Mouse (Mus musculus) activated CD4-positive, CD25-positive, alpha-beta regulatory T cell, adult 4 months (primary cell): ENCODE measurements at regions not wholly inside any gene's neighbourhood (a gene's known extent, or its start where the extent isn't known, plus 50 kb on each side); places are given as distances from the start of the nearest gene placed in this dataset.

Experiments
- ATAC-seq: one replicate; pipeline ENCODE4 v1.8.0; 2017

DNA sequence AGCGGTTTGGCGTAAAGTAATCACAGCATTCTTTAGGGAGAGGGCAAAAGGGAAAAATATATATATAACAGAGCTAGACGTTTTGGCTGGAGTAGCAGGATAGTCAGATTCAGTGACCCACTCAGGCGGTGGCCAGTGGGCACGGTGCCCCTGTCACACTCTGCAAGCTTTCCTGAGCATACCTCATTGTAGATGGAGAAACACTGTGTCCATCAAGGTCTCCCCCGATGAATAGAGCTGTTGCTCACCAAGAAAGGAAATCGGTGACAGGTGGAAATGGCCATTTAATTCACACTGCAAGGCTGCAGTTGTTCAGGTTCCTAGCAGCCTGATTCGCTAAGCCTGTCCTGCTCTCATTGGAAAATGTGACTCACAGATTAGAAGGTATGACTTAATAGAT is 365.1 kb upstream of the Auts2 start:
- ATAC-seq: no peak

- no peak for ATAC-seq
Observed at GRCm38 (mm10) chr5:132892591-132892990, 349.4 kb upstream of the Auts2 start.

- no peak for ATAC-seq
Observed at GRCm38 (mm10) chr5:132884130-132884529, 341.0 kb upstream of the Auts2 start.

- no peak for ATAC-seq
Observed at GRCm38 (mm10) chr5:132882291-132882690, 339.1 kb upstream of the Auts2 start.

DNA sequence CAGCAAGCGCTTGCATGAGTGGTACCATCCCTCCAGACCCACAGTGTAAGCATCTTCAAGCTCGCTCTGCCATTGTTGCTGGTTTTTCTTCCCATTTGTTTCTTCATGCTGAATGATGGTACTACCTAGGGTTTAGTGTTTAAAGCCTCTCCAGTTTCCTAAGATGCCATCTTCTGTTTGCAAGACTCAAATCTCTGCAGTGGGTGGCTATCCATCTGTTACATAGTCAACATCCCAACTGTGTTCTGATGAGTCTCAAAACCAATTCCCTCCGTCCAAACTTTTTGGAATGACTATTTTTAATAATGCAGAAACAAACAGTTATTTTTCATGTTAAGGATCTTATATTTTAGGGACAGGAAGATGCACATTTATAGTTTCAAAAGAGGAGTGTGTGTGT is 338.0 kb upstream of the Auts2 start:
- ATAC-seq: no peak

DNA sequence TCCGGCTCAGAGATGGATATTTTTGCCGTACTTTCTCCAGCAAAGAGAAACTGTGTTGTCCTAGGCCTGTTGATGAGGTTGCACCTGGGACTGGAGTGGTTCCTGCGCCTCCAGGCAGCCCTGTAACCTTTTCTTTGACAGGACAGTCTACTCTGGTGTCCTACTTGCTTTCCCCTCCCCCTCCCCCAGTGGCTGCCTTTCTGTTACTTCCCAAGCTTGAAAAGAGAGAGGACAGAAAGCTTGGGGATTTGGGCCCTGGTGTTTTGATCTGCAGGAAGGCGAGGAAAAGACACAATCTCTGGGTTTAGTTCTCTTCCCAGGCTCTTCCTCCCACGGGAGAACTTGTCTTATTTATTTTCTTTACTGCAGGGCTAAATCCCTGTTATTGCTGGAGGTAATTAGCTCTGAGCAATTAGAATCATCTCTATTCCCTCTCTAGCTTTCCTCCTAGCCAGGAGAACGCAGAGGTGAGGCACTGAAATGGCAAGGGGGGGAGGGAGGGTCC is 333.2 kb upstream of the Auts2 start:
- no peak for ATAC-seq

DNA sequence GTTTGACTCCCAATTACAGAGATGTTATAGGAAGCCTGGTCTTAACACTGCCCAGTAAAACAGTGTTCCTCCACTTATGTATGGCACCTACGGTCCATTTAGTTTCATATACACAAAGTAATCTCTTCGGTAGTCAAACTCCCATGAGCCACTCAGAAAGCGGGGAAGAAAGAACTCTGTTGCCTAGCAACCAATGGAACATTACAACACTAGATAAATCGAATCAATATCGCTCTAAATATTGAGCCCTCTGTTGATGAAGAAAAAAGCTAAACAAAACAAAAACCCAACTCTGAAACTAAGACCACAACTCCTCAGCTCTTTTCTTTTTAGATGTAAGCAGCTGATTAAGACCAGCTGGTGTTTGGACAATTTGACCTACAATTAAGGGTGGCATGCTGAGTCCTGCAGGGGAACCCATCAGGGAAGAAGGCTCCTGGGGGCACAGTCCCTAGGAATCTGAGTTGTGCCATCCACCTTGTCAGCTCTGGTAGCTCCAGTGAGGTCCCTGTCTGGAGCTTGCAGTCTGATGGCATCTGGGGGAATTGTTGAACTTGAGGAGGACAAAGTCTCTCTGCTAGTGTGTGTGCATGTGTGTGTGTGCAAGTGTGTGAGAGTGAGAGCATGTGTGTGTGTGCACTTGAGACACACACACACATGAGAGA is 315.8 kb upstream of the Auts2 start:
- no peak for ATAC-seq

DNA sequence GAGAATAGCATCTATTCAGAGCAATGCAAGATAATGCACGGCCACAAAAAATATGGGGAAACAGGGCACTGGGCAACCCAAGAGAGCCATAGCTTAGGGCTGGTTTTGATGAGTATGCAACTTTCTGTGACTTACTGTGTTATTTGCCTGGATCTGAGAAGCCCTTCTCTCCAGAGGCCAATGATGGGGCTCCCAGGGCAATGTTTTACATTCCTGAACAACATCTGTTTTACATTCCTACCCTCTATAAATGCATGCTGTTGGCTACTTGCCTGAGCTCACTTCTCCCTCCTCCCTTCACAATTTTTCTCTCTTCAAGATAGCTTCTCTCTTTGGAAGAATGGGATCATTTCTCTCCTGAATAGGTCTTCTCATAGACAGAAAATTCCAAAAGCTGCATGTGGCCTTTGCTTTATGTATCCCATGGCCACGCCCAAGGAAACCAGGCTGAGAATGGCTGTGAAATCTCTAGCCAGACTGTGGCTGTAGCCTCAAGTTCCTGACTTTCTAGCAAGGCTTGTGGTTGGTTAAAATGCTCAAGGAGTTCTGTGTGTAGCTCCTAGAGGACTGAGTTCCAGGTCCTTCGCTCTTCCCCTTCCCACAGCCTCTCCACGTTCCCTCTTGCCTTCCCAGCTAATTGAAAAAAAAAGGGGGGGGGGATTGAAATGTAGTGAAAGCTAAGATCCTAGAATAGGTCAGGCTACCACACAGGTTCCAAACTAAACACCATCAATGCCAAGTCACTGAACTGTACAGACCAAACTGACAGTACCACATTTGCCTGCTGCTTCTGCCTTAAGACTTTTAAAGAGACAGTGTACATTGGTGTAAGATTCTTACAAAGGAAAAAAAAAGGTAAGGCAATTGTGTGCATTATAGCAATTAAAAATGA is 312.7 kb upstream of the Auts2 start:
- no peak for ATAC-seq

- no peak for ATAC-seq
Observed at GRCm38 (mm10) chr5:132850770-132851169, 307.6 kb upstream of the Auts2 start.

GRCm38 (mm10) chr5:132848086-132848485 is 304.9 kb upstream of the Auts2 start:
- ATAC-seq: no peak

DNA sequence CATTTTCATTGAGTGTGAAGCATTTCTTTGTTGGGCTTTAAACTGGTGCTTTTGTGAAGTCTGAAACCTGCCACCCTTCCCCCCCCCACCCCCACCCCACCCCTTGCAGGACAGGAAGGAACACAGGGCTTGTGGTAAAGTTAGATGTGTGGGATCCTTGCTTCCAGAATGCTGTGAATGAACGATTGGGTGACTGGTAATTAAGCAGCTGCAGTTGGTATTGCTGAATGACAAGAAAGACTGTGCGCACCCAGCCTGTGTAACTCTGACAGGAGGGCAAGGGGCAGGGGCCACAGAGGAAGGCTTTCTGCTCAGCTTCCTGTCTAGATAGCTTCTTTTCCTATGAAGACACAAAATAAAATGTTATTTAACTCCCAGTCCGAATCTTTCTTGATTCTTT is 300.1 kb upstream of the Auts2 start:
- no peak for ATAC-seq

DNA sequence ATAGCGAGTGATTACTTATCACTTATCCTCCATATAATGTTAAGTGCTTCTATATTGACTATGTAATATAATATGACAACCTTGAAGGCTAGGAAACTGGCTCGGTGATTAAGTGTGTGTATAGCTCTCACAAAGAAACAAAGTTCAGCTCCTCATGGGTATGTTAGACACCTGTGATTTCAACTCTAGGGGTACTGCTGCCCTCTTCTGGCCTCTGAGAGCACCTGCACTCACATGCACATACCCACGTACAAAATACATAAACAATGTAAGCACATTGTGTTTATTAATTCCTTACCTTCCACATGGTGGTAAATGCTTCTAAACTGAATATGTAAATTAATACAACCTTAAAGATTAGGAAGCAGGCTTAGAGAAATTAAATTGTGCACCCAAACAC is 298.6 kb upstream of the Auts2 start:
- ATAC-seq: no peak

DNA sequence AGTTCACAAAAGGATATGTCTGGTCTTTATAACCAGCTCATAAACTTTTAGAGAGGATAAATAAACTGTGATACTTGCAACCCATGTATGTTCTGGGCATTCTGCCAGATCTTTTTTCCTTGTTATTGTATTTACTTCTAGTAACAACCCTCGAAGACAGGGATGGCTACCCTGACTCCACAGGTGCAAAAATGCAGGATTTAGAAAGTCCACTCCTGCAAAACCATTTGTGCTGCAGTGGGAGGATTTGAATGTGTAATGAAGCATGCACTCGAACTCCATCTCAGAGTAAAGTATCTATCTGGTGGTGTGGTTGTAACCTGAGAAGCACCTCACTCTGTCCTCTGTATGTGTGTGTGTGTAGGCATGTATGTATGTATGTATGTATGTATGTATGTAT is 294.3 kb upstream of the Auts2 start:
- no peak for ATAC-seq

GRCm38 (mm10) chr5:132828993-132829392 is 285.8 kb upstream of the Auts2 start:
- ATAC-seq: no peak

DNA sequence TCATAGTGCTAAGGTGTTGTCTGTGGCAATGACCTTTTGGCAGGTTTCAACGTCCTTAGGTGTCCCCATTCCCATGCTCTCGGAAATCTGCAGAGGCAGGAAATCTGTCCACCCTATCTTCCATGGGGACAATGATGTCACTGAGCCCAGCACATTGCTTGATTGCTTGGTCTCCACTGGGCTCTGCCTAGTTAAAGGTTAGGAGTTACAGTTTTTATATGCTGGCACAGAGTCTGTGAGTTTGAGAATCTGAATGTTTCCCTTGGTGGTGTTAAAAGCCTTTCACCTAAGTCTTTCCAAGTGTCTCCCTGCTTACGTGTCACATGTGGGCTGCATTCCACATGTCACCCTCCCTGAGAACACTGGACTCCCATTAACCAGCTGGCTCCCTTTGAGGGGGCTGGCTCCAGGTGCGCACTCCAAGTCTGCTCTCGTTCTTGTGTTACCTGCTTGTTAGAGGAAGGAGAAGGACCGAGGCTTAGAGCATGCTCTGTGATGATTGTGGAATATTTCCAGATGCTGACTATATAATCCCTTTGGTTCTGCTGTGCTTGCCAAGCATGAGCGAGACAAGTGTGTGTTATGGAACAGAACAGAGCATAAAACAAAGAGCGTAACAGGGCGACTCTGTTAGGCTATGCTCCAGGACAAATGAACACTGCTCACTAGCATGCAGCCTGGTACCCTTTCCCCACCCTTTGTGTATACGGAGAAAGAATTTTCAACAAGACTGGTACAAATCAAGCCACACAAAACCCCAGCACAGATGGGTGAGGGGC is 284.6 kb upstream of the Auts2 start:
- no peak for ATAC-seq

DNA sequence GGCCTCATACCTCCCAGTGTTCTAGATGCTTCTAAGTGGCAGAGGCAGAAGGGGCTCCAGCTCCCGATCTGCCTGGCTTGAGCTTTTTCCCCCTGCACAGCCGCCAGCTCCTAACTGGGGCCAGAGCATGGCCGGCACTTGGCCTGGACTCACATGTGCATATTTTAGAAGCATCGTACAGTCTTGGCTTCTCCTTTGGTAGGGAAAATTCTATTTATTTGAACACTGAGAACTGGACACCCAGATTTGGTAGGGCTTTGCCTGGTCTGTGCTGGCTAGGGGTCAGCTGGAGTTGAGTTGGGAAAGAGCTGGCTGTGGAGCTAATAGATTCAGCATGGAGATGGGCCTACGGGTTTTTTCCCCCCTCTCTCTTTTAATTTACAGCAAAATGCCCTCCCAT is 282.9 kb upstream of the Auts2 start:
- no peak for ATAC-seq

GRCm38 (mm10) chr5:132817665-132818064 is 274.5 kb upstream of the Auts2 start:
- ATAC-seq: no peak

DNA sequence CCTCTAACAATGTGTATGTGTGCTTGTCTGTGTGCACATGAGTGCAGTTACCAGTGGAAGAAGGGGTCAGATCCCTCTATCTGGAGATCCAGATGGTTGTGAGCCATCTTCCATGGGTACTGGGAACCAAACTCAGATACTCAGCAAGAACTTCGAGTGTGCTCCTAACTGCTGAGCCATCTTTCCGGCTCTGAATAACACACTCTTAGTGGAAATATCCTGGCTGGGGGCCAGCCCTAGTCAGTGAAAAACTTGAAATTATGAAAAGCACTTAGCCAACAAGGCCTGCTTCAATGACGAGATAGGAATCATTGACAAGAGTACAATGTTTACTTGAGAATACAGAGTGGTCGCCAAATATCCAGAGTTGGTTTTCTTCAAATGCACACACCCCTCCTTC is 266.0 kb upstream of the Auts2 start:
- no peak for ATAC-seq

DNA sequence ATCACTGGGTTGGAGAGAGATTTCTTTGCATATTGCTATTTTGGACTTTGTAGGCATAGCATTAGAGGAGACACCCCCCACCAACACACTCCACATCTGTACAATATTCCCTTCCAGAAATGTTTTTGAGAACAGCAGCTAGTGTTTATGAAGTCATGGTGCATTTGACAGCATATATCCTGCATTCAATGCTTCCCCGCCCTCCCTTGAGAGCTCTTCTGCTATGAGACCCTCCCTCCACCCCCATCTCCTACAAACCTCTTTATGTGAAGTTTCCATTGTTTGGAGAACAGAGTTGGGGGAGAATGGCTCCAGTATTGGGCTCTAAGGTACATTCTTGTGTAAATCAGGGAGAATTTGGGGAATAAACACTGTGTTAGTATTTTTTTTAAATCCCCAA is 252.9 kb upstream of the Auts2 start:
- no peak for ATAC-seq

DNA sequence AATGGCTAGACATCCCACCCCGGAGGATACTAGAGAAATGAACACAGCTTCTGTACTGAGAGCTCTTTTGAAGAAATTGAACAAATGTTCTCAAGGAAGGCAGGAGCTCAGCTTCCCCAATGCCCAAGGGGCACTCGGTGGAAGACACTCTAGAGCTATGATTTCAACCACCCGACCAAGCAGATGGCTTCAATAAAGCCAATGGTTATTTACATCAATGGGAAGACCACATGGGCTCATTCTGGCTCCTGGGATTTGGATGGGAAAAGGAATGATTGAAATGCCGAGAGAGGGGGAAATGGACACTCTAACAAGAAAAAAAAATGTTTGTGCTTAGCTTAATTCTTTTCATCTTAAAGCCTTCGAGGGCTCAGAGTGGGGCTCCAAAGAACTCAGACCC is 249.3 kb upstream of the Auts2 start:
- no peak for ATAC-seq

DNA sequence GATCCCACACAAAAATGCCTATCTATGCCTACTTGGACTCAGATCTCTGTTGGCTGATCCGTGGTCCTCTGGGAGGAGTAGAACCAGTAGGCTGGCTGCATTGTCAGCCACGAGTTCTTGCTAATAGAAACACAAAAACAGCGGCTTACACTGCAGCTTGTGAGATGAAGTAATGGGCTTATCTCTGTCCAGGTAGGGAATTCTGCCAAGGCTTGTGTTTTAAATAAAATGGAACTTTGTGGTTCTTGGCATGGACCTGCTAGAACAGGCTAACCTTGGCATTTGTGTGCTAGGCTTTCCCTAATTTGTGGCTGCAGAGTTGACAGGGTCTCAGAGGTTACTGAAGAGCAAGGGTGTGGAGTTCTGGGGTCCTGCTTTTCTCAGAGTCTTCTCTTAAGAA is 242.1 kb upstream of the Auts2 start:
- ATAC-seq: no peak

DNA sequence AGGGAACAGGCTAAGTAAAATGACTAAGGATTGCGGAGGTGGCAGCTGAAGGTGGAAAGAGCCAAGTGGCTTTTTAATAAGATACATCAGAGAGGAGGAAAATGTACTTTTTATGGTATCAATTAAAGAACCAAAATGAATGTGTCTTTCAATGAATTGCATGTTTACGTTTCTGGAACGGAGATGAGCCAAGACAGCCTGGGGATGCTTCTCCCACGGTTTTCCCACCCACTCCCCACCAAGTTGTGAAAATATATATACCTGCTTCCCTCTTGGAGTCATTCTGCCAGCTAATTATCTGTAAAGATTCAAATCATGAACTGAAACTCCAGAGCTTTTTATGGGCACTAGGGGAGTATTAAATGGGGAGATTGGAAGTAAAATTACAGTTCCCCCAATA is 241.6 kb upstream of the Auts2 start:
- ATAC-seq: no peak

- no peak for ATAC-seq
Observed at GRCm38 (mm10) chr5:132774141-132774680, 231.1 kb upstream of the Auts2 start.
